Mouse (Mus musculus) intestine, postnatal 0 days (tissue): ENCODE data around the gene Rxfp2. TPM values are rescaled to one million over a fixed set of nuclear protein-coding genes. Genes with fewer than 3 reads are reported as not detected.

Experiments
- ATAC-seq: fragments of 200-750 bp; cut with Nextera tagmentation; 2 replicates; pipeline ENCODE4 v1.8.0; 2017; ENCODE audit warnings: mild to moderate bottlenecking, moderate TSS enrichment, moderate library complexity
- H3K27ac ChIP-seq: fragments of 300-500 bp; sonication (generic); 2 replicates; pipeline ENCODE4 v1.5.1; 2014; ENCODE audit warnings: mild to moderate bottlenecking, low read depth, low read length, moderate library complexity
- H3K27me3 ChIP-seq: fragments of 300-500 bp; sonication (generic); replicated peaks from 2 replicates; pipeline ENCODE4 v1.6.1; 2014; ENCODE audit warnings: low read length, mixed read lengths; ENCODE audit not compliant: control insufficient read depth, insufficient read depth
- H3K36me3 ChIP-seq: fragments of 300-500 bp; sonication (generic); 2 replicates; pipeline ENCODE4 v1.6.1; 2014; ENCODE audit warnings: mild to moderate bottlenecking, moderate library complexity; ENCODE audit not compliant: control insufficient read depth, insufficient read depth
- H3K4me1 ChIP-seq: fragments of 300-500 bp; sonication (generic); replicated peaks from 2 replicates; pipeline ENCODE4 v1.6.1; 2014; ENCODE audit warnings: antibody characterized with exemption, low read length, mixed read lengths; ENCODE audit not compliant: control insufficient read depth, insufficient read depth
- H3K4me2 ChIP-seq: fragments of 300-500 bp; sonication (generic); replicated peaks from 2 replicates; pipeline ENCODE4 v1.6.1; 2014; ENCODE audit warnings: low read depth, mild to moderate bottlenecking, moderate library complexity
- H3K4me3 ChIP-seq: fragments of 300-500 bp; sonication (generic); 2 replicates; pipeline ENCODE4 v1.5.1; 2014; ENCODE audit warnings: low read depth, low read length
- H3K9ac ChIP-seq: fragments of 300-500 bp; sonication (generic); 2 replicates; pipeline ENCODE4 v1.6.1; 2014; ENCODE audit warnings: mild to moderate bottlenecking, low read depth, low read length
- H3K9me3 ChIP-seq: fragments of 300-500 bp; sonication (generic); 2 replicates; pipeline ENCODE4 v1.6.1; 2016; ENCODE audit warnings: mixed run types; ENCODE audit not compliant: control insufficient read depth
- CTCF ChIP-seq: sonication (generic); IDR thresholded peaks from 2 replicates; pipeline ENCODE4 v1.5.1; 2016; ENCODE audit warnings: low read depth, mild to moderate bottlenecking, control low read depth, antibody characterized with exemption, moderate library complexity
- WGBS: fragments of 180-500 bp; shearing (Covaris S2); extraction: QIAGEN DNeasy Blood & Tissue Kit; methylation state at CpG from one replicate; pipeline ENCODE4 v1.1.7; 2014; 5-methylcytosine and 5-hydroxymethylcytosine counted together
- polyA plus RNA-seq: library from polyadenylated mRNA; unstranded; fragments of >200 nt; fragmentation: Nextera tagmentation; extraction: Ambion mirVana; gene quantifications from 2 replicates; pipeline ENCODE4 v1.2.1, GENCODE M21; 2015

Rxfp2 gene
- polyA plus RNA-seq, 1 experiment from 2014 or later = not detected

DNA sequence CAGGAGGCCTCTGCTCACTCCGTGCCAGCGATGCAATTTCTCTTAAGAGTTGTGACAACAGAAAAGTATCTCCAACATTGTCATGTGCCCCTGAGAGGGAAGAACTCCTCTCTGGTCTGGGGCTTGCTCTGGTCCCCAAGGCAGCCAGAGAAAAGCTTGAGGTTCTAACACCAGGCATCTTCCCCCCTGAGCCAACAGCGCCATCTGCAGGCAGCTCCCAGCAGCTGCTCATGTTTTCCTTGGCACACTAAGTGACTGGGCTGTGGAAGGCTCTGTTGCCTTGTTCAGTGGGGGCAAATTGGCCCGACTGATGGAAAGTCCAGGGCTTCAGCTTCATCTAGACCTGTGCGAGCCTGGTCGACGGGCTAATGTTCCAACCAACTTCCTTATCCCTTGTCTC is 31.5 kb downstream of the Rxfp2 start:
- no peaks in the 10 kb centered on the region for H3K4me1 ChIP-seq
- 63% methylated on average over 7 of the region's 7 CpGs for WGBS
- peak; percentile 84 for TF ChIP-seq CTCF
- no peak overlapping the region for H3K9ac ChIP-seq
- no peaks in the 10 kb centered on the region for H3K9me3 ChIP-seq
- no peaks in the 10 kb centered on the region for H3K27me3 ChIP-seq
- H3K27ac ChIP-seq = no peak overlapping the region
- H3K4me2 ChIP-seq = no peak overlapping the region
- H3K36me3 ChIP-seq = no peaks in the 10 kb centered on the region
- H3K4me3 ChIP-seq = no peak overlapping the region
- ATAC-seq = no peak

DNA sequence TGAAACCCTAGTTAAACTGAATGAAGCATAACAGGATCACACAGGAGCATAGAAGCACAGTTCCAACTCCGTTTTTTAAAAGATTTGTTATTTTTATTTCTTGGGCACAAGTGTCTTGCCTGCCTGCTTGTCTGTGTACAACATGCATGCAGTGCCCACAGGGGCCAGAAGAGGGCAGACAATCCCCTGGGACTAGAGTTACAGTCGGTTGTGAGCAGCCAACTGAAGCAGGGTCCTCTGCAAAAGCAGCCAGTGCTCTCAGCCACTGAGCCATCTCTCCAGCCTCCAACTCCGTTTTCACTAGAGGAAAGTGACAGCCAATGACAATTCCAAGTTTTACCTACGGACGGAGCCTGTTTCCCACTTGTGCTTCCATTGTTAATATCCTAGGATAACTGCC is 33.4 kb downstream of the Rxfp2 start:
- Histone ChIP-seq H3K9ac (no peak overlapping the region), H3K4me1 (no peaks in the 10 kb centered on the region), H3K9me3 (no peaks in the 10 kb centered on the region), H3K4me2 (no peak overlapping the region), H3K27me3 (no peaks in the 10 kb centered on the region), H3K36me3 (no peaks in the 10 kb centered on the region), H3K27ac (no peak overlapping the region), H3K4me3 (no peak overlapping the region)
- no peak for ATAC-seq
- WGBS = 61% methylated on average over 5 of the region's 5 CpGs
- TF ChIP-seq CTCF = peak; percentile 67

DNA sequence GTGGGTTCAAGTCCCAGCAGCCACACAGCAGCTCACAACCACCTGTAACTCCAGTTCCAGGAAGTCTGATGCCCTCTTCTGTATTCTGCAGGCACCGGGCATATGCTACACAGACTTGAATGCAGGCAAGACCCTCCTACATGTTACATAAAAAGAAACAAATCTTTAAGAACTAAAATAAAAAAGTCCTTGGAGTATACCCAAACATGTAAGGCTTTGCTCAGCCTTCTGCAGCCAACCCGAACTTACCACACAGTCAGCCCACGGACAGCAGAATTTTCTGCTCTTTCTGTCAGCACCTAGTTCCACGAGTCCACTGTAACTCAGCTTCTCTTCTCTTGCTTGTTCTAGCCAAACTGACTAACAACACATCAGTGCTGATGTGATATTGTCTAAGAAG is 34.8 kb downstream of the Rxfp2 start:
- WGBS = 90% methylated on average over 4 of the region's 4 CpGs
- ATAC-seq = no peak
- TF ChIP-seq CTCF = no peak
- Histone ChIP-seq H3K4me2 (no peak overlapping the region), H3K9me3 (no peaks in the 10 kb centered on the region), H3K36me3 (no peaks in the 10 kb centered on the region), H3K27ac (no peak overlapping the region), H3K4me1 (no peaks in the 10 kb centered on the region), H3K4me3 (no peak overlapping the region), H3K27me3 (no peaks in the 10 kb centered on the region), H3K9ac (no peak overlapping the region)

DNA sequence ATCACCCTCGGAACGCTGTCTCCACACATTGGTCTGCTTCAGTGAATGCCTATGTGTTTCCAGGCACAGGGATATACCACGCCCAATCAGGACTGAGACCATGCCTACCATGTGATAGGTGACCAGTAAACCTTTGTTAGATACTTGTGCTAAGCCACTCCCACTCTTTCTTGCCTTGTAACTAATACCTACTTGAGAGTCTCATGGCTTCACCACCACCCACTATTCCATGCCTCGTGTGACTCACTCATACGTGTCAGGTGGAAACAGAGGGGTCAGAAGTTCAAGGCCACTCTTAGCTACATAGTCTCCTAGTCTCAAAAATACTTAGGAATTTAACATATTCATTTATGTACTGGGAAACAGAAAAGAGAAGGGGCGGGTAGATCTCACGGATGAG is 35.5 kb downstream of the Rxfp2 start:
- Histone ChIP-seq H3K4me2 (no peak overlapping the region), H3K4me3 (no peak overlapping the region), H3K9me3 (no peaks in the 10 kb centered on the region), H3K9ac (no peak overlapping the region), H3K27me3 (no peaks in the 10 kb centered on the region), H3K27ac (no peak overlapping the region), H3K36me3 (no peaks in the 10 kb centered on the region), H3K4me1 (no peaks in the 10 kb centered on the region)
- WGBS = 78% methylated on average over 7 of the region's 7 CpGs
- ATAC-seq = no peak
- no peak for TF ChIP-seq CTCF

DNA sequence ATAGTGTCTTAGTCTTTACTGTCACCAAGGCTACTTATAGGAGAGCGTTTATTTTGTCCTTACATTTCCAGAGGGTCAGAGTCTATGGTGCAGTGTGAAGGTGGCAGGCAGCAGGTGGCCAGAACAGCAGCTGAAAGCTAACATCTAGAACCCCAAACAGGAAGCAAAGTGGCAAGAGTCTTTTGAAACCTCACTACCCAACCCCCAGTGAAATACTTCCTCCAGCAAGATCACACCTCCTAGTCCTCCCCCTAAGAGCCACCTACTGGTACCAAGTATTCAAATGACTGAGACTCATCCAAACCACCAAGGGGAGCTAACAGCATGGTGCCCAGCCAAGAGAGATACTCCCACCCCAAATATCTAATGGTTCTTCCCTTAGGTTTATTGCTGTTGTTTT is 36.8 kb downstream of the Rxfp2 start:
- Histone ChIP-seq H3K9me3 (no peaks in the 10 kb centered on the region), H3K36me3 (no peaks in the 10 kb centered on the region), H3K4me3 (no peak overlapping the region), H3K4me2 (no peak overlapping the region), H3K4me1 (no peaks in the 10 kb centered on the region), H3K27me3 (no peaks in the 10 kb centered on the region), H3K9ac (no peak overlapping the region), H3K27ac (no peak overlapping the region)
- ATAC-seq = no peak
- no peak for TF ChIP-seq CTCF
- 83% methylated on average over 1 of the region's 1 CpGs for WGBS

DNA sequence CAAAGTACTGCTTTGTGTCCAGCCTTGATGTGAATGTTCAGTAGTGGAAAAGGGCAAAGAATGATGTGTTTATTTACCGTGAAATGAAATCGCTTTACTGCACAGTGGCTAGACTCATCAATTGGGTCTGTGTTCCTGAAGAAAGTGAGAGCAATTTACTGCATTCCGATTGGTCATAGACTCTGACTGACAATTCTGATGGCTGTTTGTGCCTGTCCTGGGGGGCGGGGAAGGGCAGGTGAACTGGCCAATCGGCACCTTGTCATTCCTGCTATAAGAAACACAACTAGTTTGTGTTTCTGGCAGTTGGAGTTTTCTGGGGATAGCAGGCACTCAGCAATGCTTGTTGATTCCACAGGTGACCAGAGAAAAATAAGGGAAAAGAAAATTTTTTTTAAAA is 37.6 kb downstream of the Rxfp2 start:
- Histone ChIP-seq H3K4me3 (no peak overlapping the region), H3K36me3 (no peaks in the 10 kb centered on the region), H3K9ac (no peak overlapping the region), H3K27ac (no peak overlapping the region), H3K9me3 (0 out of 2 replicates have a peak, but pooled peaks cover 1% of the 10 kb centered on the region), H3K27me3 (no peaks in the 10 kb centered on the region), H3K4me2 (no peak overlapping the region), H3K4me1 (no peaks in the 10 kb centered on the region)
- WGBS = 77% methylated on average over 5 of the region's 5 CpGs
- no peak for ATAC-seq
- TF ChIP-seq CTCF = no peak

DNA sequence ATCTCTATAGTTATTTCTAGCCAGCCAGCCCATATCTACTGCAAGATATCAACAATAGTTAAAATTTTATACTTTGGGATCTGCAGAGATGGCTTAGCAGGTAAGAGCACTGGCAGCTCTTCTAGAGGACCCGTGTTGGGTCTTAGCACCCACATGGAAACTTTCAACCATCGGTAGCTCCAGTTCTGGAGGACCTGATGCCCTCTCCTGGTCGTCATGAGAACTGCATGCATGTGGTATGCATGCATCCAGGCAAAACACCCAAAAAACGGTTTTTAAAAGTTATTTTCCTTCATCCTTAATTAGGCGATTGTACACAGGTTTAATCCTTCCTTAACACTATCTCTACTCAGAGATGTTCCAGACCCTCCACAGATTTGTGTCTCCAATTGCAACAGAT is 40.4 kb downstream of the Rxfp2 start:
- no peak overlapping the region for H3K4me3 ChIP-seq
- H3K27me3 ChIP-seq = no peaks in the 10 kb centered on the region
- H3K4me1 ChIP-seq = no peaks in the 10 kb centered on the region
- 82% methylated on average over 5 of the region's 5 CpGs for WGBS
- no peaks in the 10 kb centered on the region for H3K36me3 ChIP-seq
- no peak overlapping the region for H3K4me2 ChIP-seq
- peak; percentile 20; the same call in 1 of the 2 replicates for TF ChIP-seq CTCF
- no peak for ATAC-seq
- no peak overlapping the region for H3K9ac ChIP-seq
- H3K27ac ChIP-seq = no peak overlapping the region
- 0 out of 2 replicates have a peak, but pooled peaks cover 3% of the 10 kb centered on the region for H3K9me3 ChIP-seq
